Mouse (Mus musculus): ENCODE measurements around the gene Iqce. TPM values are rescaled to one million over a fixed set of nuclear protein-coding genes. Genes with fewer than 3 reads are reported as not detected.

Gene Iqce
- polyA plus RNA-seq, 1 experiment from 2014 or later: 15.1 TPM

GRCm38 (mm10) chr5:140662741-140663592, 39.2 kb downstream of the Iqce start:
- no peak overlapping the region for H3K9ac ChIP-seq (ENCODE audit: low read length)
- no peak overlapping the region for H3K27ac ChIP-seq (replicated peaks; ENCODE audit: low read depth, low read length)
- DNase-seq (ENCODE audit: low spot score) (no peak), ATAC-seq (ENCODE audit: insufficient number of reproducible peaks, low FRiP score, low TSS enrichment, low read depth) (no peak; the same call in 1 of the 2 replicates)
- H3K27me3 ChIP-seq (ENCODE audit: control insufficient read depth, insufficient read depth, low read length): no peaks in the 10 kb centered on the region
- H3K4me2 ChIP-seq (ENCODE audit: low read depth, severe bottlenecking): no peak overlapping the region
- no peaks in the 10 kb centered on the region; the same call in 1 of the 2 replicates for H3K36me3 ChIP-seq (ENCODE audit: control insufficient read depth, insufficient read depth, low read length)
- no peaks in the 10 kb centered on the region for H3K9me3 ChIP-seq (ENCODE audit: control insufficient read depth, low read length)
- H3K4me1 ChIP-seq (ENCODE audit: control insufficient read depth, insufficient read depth, low read length): no peaks in the 10 kb centered on the region
- WGBS: 71% methylated on average over 17 of the region's 17 CpGs
- no peak overlapping the region for H3K4me3 ChIP-seq (ENCODE audit: low read depth, low read length)

DNA sequence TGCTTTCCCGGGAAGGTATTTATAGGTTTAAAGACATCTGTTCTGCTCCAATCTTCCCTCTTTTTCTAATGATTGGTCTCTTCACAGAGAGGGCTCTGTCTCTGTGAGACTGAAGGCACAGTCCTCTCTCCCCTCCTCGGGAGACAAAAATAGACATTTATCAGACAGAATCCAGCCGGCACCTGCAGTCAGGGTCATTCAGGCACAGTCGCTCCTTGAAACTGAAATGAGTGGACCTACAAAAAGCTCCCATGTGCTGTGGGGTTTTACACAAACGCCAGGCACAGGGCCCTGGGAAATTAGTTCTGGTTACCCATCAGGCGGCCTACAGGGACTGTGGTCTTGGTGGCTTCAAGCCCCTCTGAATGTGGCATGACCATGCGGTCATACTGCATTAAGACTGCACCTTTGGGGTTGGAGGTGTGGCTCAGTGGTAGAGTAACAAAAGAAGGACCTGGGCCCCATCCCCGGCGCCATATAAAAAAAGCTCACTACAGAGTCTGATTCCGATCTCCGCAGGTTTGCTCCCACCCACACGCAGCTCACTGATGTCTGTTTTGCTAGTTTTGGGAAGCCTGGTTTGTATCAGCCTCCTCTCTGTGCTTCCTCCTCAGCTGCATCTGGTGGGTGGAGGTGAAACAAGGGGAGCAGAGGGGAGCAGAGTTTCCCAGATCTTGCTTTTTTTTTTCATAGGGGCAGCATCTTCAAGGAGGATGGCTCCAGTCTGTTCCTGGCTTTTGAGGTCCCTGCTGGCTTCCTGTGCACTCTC, 40.1 kb downstream of the Iqce start:
- H3K9ac ChIP-seq (ENCODE audit: low read length): no peak overlapping the region; the same call in 1 of the 2 replicates
- WGBS: 70% methylated on average over 12 of the region's 12 CpGs

GRCm38 (mm10) chr5:140661427-140661826, 40.8 kb downstream of the Iqce start:
- Histone ChIP-seq H3K9ac (ENCODE audit: low read length) (no peak overlapping the region), H3K4me3 (ENCODE audit: low read depth, low read length) (no peak overlapping the region), H3K36me3 (ENCODE audit: control insufficient read depth, insufficient read depth, low read length) (no peaks in the 10 kb centered on the region), H3K4me2 (ENCODE audit: low read depth, severe bottlenecking) (no peak overlapping the region), H3K9me3 (ENCODE audit: control insufficient read depth, low read length) (no peaks in the 10 kb centered on the region), H3K27ac (replicated peaks; ENCODE audit: low read depth, low read length) (no peak overlapping the region), H3K27me3 (ENCODE audit: control insufficient read depth, insufficient read depth, low read length) (no peaks in the 10 kb centered on the region), H3K4me1 (ENCODE audit: control insufficient read depth, insufficient read depth, low read length) (no peaks in the 10 kb centered on the region)
- no peak for DNase-seq (ENCODE audit: low spot score)
- 75% methylated on average over 8 of the region's 8 CpGs for WGBS
- no peak for ATAC-seq (ENCODE audit: insufficient number of reproducible peaks, low FRiP score, low TSS enrichment, low read depth)

More for the DNA sequence above, 40.1 kb downstream of the Iqce start:
- Histone ChIP-seq H3K9me3 (ENCODE audit: control insufficient read depth, low read length) (no peaks in the 10 kb centered on the region), H3K4me2 (ENCODE audit: low read depth, severe bottlenecking) (no peak overlapping the region), H3K27ac (replicated peaks; ENCODE audit: low read depth, low read length) (no peak overlapping the region), H3K36me3 (ENCODE audit: control insufficient read depth, insufficient read depth, low read length) (no peaks in the 10 kb centered on the region), H3K27me3 (ENCODE audit: control insufficient read depth, insufficient read depth, low read length) (no peaks in the 10 kb centered on the region), H3K4me1 (ENCODE audit: control insufficient read depth, insufficient read depth, low read length) (no peaks in the 10 kb centered on the region), H3K4me3 (ENCODE audit: low read depth, low read length) (no peak overlapping the region)
- ATAC-seq (ENCODE audit: insufficient number of reproducible peaks, low FRiP score, low TSS enrichment, low read depth): no peak
- DNase-seq (ENCODE audit: low spot score): no peak

- Histone ChIP-seq H3K4me1 (ENCODE audit: control insufficient read depth, insufficient read depth, low read length) (no peaks in the 10 kb centered on the region), H3K9ac (ENCODE audit: low read length) (no peak overlapping the region), H3K4me3 (ENCODE audit: low read depth, low read length) (no peak overlapping the region), H3K27ac (replicated peaks; ENCODE audit: low read depth, low read length) (no peak overlapping the region), H3K9me3 (ENCODE audit: control insufficient read depth, low read length) (no peaks in the 10 kb centered on the region), H3K27me3 (ENCODE audit: control insufficient read depth, insufficient read depth, low read length) (no peaks in the 10 kb centered on the region), H3K36me3 (ENCODE audit: control insufficient read depth, insufficient read depth, low read length) (no peaks in the 10 kb centered on the region), H3K4me2 (ENCODE audit: low read depth, severe bottlenecking) (no peak overlapping the region)
- 82% methylated on average over 1 of the region's 1 CpGs for WGBS
- no peak for ATAC-seq (ENCODE audit: insufficient number of reproducible peaks, low FRiP score, low TSS enrichment, low read depth)
- DNase-seq (ENCODE audit: low spot score): no peak
These were observed 41.8 kb downstream of the Iqce start for GRCm38 (mm10) chr5:140660398-140660797.

- ATAC-seq (ENCODE audit: insufficient number of reproducible peaks, low FRiP score, low TSS enrichment, low read depth): no peak
- Histone ChIP-seq H3K27me3 (ENCODE audit: control insufficient read depth, insufficient read depth, low read length) (no peaks in the 10 kb centered on the region), H3K4me2 (ENCODE audit: low read depth, severe bottlenecking) (no peak overlapping the region), H3K9ac (ENCODE audit: low read length) (peak overlapping the region; percentile 32; the same call in 1 of the 2 replicates), H3K27ac (replicated peaks; ENCODE audit: low read depth, low read length) (no peak overlapping the region), H3K36me3 (ENCODE audit: control insufficient read depth, insufficient read depth, low read length) (no peaks in the 10 kb centered on the region), H3K4me1 (ENCODE audit: control insufficient read depth, insufficient read depth, low read length) (no peaks in the 10 kb centered on the region), H3K4me3 (ENCODE audit: low read depth, low read length) (no peak overlapping the region), H3K9me3 (ENCODE audit: control insufficient read depth, low read length) (no peaks in the 10 kb centered on the region)
- WGBS: 44% methylated on average over 16 of the region's 16 CpGs
- no peak for DNase-seq (ENCODE audit: low spot score)
These were observed 42.4 kb downstream of the Iqce start for GRCm38 (mm10) chr5:140659607-140660272.

DNA sequence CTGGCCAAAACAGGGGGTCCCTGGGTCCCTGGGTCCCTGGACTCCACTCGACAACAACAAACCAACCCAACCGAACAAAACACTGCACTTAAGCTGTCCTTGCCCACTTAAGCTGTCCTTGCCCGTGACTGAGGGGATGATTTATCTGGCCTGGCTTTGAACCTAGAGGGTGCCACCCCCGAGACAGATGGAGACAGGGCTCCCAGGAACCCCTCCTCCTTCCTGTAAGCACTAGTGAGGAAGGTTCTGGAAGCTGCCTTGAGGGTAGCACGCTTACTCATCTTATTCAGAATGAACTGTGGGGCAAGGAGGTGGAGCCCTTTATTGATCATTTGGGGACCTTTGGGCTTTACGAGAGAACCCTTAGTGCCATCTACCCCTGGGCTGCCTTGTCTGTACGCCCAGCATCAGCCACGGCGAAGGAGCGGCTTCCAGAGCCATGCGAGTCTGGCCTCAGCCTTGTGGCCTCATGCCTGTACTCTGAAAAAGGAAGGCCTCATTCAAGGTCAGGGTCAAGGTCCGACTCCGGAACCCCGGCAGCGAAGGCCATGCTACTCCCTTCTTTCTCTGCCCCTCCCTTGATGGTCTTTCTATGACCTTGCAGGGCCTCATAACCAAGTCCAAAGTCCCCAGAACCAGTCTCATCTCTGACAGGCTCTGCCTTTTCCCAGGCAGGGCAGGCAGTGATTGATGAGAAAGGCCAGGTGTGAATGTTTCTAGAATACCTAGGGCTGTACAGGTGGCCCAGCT, 47.9 kb downstream of the Iqce start:
- WGBS: 74% methylated on average over 15 of the region's 15 CpGs
- no peaks in the 10 kb centered on the region for H3K27me3 ChIP-seq (ENCODE audit: control insufficient read depth, insufficient read depth, low read length)
- H3K9me3 ChIP-seq (ENCODE audit: control insufficient read depth, low read length): no peaks in the 10 kb centered on the region
- DNase-seq (ENCODE audit: low spot score): no peak
- no peak overlapping the region for H3K4me3 ChIP-seq (ENCODE audit: low read depth, low read length)
- no peak overlapping the region for H3K9ac ChIP-seq (ENCODE audit: low read length)
- no peak overlapping the region for H3K27ac ChIP-seq (replicated peaks; ENCODE audit: low read depth, low read length)
- no peak overlapping the region for H3K4me2 ChIP-seq (ENCODE audit: low read depth, severe bottlenecking)
- ATAC-seq (ENCODE audit: insufficient number of reproducible peaks, low FRiP score, low TSS enrichment, low read depth): no peak
- no peaks in the 10 kb centered on the region for H3K4me1 ChIP-seq (ENCODE audit: control insufficient read depth, insufficient read depth, low read length)
- no peaks in the 10 kb centered on the region for H3K36me3 ChIP-seq (ENCODE audit: control insufficient read depth, insufficient read depth, low read length)

DNA sequence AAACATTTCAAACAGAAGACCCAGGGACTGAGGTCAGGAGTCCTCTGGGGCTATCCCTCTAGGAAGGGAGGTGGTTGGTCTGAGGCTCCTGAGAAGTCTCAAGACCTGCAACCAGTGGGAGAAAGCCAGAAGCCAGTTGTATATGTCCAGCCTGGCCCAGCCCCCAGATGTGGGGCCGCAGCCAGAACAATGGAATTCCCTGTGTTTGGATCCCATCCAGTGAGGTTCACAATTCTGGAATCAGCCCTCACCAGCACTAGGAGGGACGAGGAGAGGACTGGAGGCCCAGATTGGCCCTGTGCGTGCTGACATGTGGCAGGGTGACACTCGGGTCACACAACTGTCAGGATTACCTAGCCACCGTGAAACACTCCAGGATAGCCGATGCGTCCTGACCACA, 49.6 kb downstream of the Iqce start:
- no peaks in the 10 kb centered on the region for H3K36me3 ChIP-seq (ENCODE audit: control insufficient read depth, insufficient read depth, low read length)
- H3K4me2 ChIP-seq (ENCODE audit: low read depth, severe bottlenecking): no peak overlapping the region
- ATAC-seq (ENCODE audit: insufficient number of reproducible peaks, low FRiP score, low TSS enrichment, low read depth) (no peak), DNase-seq (ENCODE audit: low spot score) (no peak)
- H3K4me3 ChIP-seq (ENCODE audit: low read depth, low read length): no peak overlapping the region
- H3K27ac ChIP-seq (replicated peaks; ENCODE audit: low read depth, low read length): no peak overlapping the region
- WGBS: 82% methylated on average over 7 of the region's 7 CpGs
- H3K27me3 ChIP-seq (ENCODE audit: control insufficient read depth, insufficient read depth, low read length): no peaks in the 10 kb centered on the region
- H3K4me1 ChIP-seq (ENCODE audit: control insufficient read depth, insufficient read depth, low read length): peaks cover under 1% of the 10 kb centered on the region; the same call in 1 of the 2 replicates
- no peak overlapping the region; the same call in 1 of the 2 replicates for H3K9ac ChIP-seq (ENCODE audit: low read length)
- no peaks in the 10 kb centered on the region for H3K9me3 ChIP-seq (ENCODE audit: control insufficient read depth, low read length)
